Mouse (Mus musculus): ENCODE measurements around the gene Nkain2.

DNA sequence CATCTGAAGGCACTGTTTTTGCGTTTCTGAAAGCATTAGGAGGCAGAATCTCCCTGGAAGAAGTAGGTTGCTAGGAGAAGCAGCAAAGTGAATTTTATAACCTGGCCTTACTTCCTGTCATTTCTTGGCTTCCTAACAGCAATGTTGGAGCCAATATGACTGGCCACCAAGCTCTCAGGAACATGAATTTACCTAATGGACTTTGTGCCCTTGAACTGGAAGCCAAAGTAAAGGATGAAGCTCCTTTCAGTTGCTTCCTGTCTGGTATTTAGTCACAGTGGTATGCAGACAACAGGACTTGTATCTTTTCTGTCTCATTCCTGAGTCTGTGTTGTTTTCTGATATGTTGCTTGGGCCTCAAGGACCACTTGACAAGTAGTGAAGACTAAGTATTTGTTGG, 1063.2 kb downstream of the Nkain2 start:
- TF ChIP-seq CTCF (IDR thresholded peaks at IDR 0.05; ENCODE audit: low read depth), result no peak
- no peak for TF ChIP-seq EP300 (optimal IDR thresholded peaks at IDR 0.05)
